Mouse (Mus musculus) heart, postnatal 0 days (tissue): ENCODE results near the gene Prrt4.
A peak's percentile ranks its signal among the peaks of the same experiment; 100 is the strongest.

Experiments used
- CTCF ChIP-seq: IDR thresholded peaks from 2 replicates; pipeline ENCODE4 v1.5.1; 2016; ENCODE audit warnings: antibody characterized with exemption, control low read depth, low read depth
- EP300 ChIP-seq: IDR thresholded peaks from 2 replicates; pipeline ENCODE4 v1.6.1; 2016; ENCODE audit warnings: antibody characterized with exemption, low read depth

GRCm38 (mm10) chr6:29214245-29214644 lies 34.9 kb upstream of the Prrt4 start:
- TF ChIP-seq CTCF (0 out of 2 replicates have a peak, but pooled peaks have one; percentile 1), EP300 (0 out of 2 replicates have a peak, but pooled peaks have one; percentile 39)
